Mouse (Mus musculus) hindbrain, embryonic 12.5 days (tissue): ENCODE data around the gene Rnf145. TPM values are rescaled to one million over a fixed set of nuclear protein-coding genes. Genes with fewer than 3 reads are reported as not detected.

ENCODE experiments used
- ATAC-seq: fragments of 200-750 bp; cut with Nextera tagmentation; 2 replicates; pipeline ENCODE4 v1.8.0; 2017; ENCODE audit warnings: moderate TSS enrichment; ENCODE audit not compliant: low FRiP score
- H3K27ac ChIP-seq: fragments of 300-500 bp; sonication (generic); 2 replicates; pipeline ENCODE4 v1.5.1; 2016; ENCODE audit warnings: mild to moderate bottlenecking
- H3K27me3 ChIP-seq: fragments of 300-500 bp; sonication (generic); 2 replicates; pipeline ENCODE4 v1.6.1; 2016; ENCODE audit warnings: mild to moderate bottlenecking
- H3K36me3 ChIP-seq: fragments of 300-500 bp; sonication (generic); 2 replicates; pipeline ENCODE4 v1.6.1; 2016; ENCODE audit warnings: mild to moderate bottlenecking
- H3K4me1 ChIP-seq: fragments of 300-500 bp; sonication (generic); 2 replicates; pipeline ENCODE4 v1.6.1; 2016
- H3K4me2 ChIP-seq: fragments of 300-500 bp; sonication (generic); replicated peaks from 2 replicates; pipeline ENCODE4 v1.6.1; 2016; ENCODE audit warnings: mild to moderate bottlenecking
- H3K4me3 ChIP-seq: fragments of 300-500 bp; sonication (generic); 2 replicates; pipeline ENCODE4 v1.5.1; 2016; ENCODE audit warnings: mild to moderate bottlenecking
- H3K9ac ChIP-seq: fragments of 300-500 bp; sonication (generic); 2 replicates; pipeline ENCODE4 v1.6.1; 2016; ENCODE audit warnings: mild to moderate bottlenecking, moderate library complexity
- H3K9me3 ChIP-seq: fragments of 300-500 bp; sonication (generic); replicated peaks from 2 replicates; pipeline ENCODE4 v1.6.1; 2016; ENCODE audit warnings: mild to moderate bottlenecking
- WGBS: fragments of 180-500 bp; shearing (Covaris S2); methylation state at CpG from one replicate; pipeline ENCODE4 v1.1.7; 2016; 5-methylcytosine and 5-hydroxymethylcytosine counted together
- polyA plus RNA-seq: library from polyadenylated mRNA; unstranded; fragments of >200 nt; fragmentation: Nextera tagmentation; extraction: Ambion mirVana; gene quantifications from 2 replicates; pipeline ENCODE4 v1.2.1, GENCODE M21; 2016

Rnf145 gene
- polyA plus RNA-seq, result 131 and 140 TPM in 2 replicates

GRCm38 (mm10) chr11:44518281-44519095 is at the start of gene Rnf145:
Rnf145 (plus strand) TSS chr11:44518964.
- H3K36me3 ChIP-seq, result no peaks in the 10 kb centered on the region
- peak within 1 kb of the TSS; percentile 98 for H3K4me3 ChIP-seq
- no peaks in the 10 kb centered on the region for H3K9me3 ChIP-seq
- H3K9ac ChIP-seq, result peak within 1 kb of the TSS; percentile 99
- H3K4me1 ChIP-seq, result peaks cover 18% of the 10 kb centered on the region
- H3K4me2 ChIP-seq, result peak within 1 kb of the TSS; percentile 82
- peak within 1 kb of the TSS; percentile 98 for H3K27ac ChIP-seq
- peak; percentile 87 for ATAC-seq
- no peaks in the 10 kb centered on the region for H3K27me3 ChIP-seq
- under 1% methylated on average over 69 of the region's 70 CpGs for whole genome bisulfite sequencing

- Histone ChIP-seq H3K4me2 (peak overlapping the region; percentile 75), H3K4me1 (peaks cover 16% of the 10 kb centered on the region), H3K27me3 (no peaks in the 10 kb centered on the region), H3K36me3 (peaks cover 12% of the 10 kb centered on the region), H3K9me3 (no peaks in the 10 kb centered on the region), H3K4me3 (peak overlapping the region; percentile 89), H3K27ac (peak overlapping the region; percentile 88), H3K9ac (peak overlapping the region; percentile 93)
- 1% methylated on average over 59 of the region's 59 CpGs for WGBS
- ATAC-seq, result peak; percentile 79
Measured at GRCm38 (mm10) chr11:44469646-44470431, 48.9 kb upstream of the Rnf145 start.

GRCm38 (mm10) chr11:44470432-44471336 is 48.1 kb upstream of the Rnf145 start, which contains the start of gene Ublcp1:
Ublcp1 (minus strand) TSS chr11:44470498.
- under 1% methylated on average over 52 of the region's 54 CpGs for WGBS
- ATAC-seq, result peak; percentile 94
- no peaks in the 10 kb centered on the region for H3K9me3 ChIP-seq

GRCm38 (mm10) chr11:44471337-44471995 is 47.3 kb upstream of the Rnf145 start:
- H3K4me2 ChIP-seq, result peak overlapping the region; percentile 75
- H3K4me1 ChIP-seq, result peaks cover 16% of the 10 kb centered on the region
- H3K27ac ChIP-seq, result peak overlapping the region; percentile 88
- WGBS, result 31% methylated on average over 4 of the region's 4 CpGs
- H3K27me3 ChIP-seq, result 0 out of 2 replicates have a peak, but pooled peaks cover 3% of the 10 kb centered on the region
- no peak for ATAC-seq
- peak overlapping the region; percentile 89 for H3K4me3 ChIP-seq
- no peaks in the 10 kb centered on the region for H3K36me3 ChIP-seq
- H3K9ac ChIP-seq, result peak overlapping the region; percentile 93
- no peaks in the 10 kb centered on the region for H3K9me3 ChIP-seq

More at GRCm38 (mm10) chr11:44470432-44471336, 48.1 kb upstream of the Rnf145 start, which contains the start of gene Ublcp1:
- H3K4me2 ChIP-seq, result peak within 1 kb of the TSS; percentile 75
- peaks cover 6% of the 10 kb centered on the region; the same call in 1 of the 2 replicates for H3K36me3 ChIP-seq
- H3K9ac ChIP-seq, result peak within 1 kb of the TSS; percentile 93
- peak within 1 kb of the TSS; percentile 88 for H3K27ac ChIP-seq
- H3K4me3 ChIP-seq, result peak within 1 kb of the TSS; percentile 89
- peaks cover 16% of the 10 kb centered on the region for H3K4me1 ChIP-seq
- 0 out of 2 replicates have a peak, but pooled peaks cover 3% of the 10 kb centered on the region for H3K27me3 ChIP-seq

GRCm38 (mm10) chr11:44475467-44475866 is 43.3 kb upstream of the Rnf145 start:
- H3K9me3 ChIP-seq, result no peaks in the 10 kb centered on the region
- 70% methylated on average over 3 of the region's 3 CpGs for WGBS
- 0 out of 2 replicates have a peak, but pooled peaks cover 3% of the 10 kb centered on the region for H3K27me3 ChIP-seq
- H3K4me2 ChIP-seq, result no peak overlapping the region
- ATAC-seq, result no peak
- peaks cover 9% of the 10 kb centered on the region for H3K4me1 ChIP-seq
- H3K27ac ChIP-seq, result no peak overlapping the region
- H3K4me3 ChIP-seq, result no peak overlapping the region
- no peaks in the 10 kb centered on the region for H3K36me3 ChIP-seq
- H3K9ac ChIP-seq, result no peak overlapping the region

- Histone ChIP-seq H3K4me1 (peaks cover 4% of the 10 kb centered on the region), H3K27me3 (0 out of 2 replicates have a peak, but pooled peaks cover 3% of the 10 kb centered on the region), H3K36me3 (no peaks in the 10 kb centered on the region), H3K4me3 (no peak overlapping the region), H3K9me3 (no peaks in the 10 kb centered on the region), H3K27ac (no peak overlapping the region), H3K9ac (no peak overlapping the region), H3K4me2 (no peak overlapping the region)
- WGBS, result 92% methylated on average over 2 of the region's 2 CpGs
- ATAC-seq, result no peak
Measured at GRCm38 (mm10) chr11:44476445-44476844, 42.3 kb upstream of the Rnf145 start.

- 89% methylated on average over 4 of the region's 4 CpGs for WGBS
- Histone ChIP-seq H3K27ac (no peak overlapping the region), H3K27me3 (0 out of 2 replicates have a peak, but pooled peaks cover 3% of the 10 kb centered on the region), H3K36me3 (no peaks in the 10 kb centered on the region), H3K4me2 (no peak overlapping the region), H3K4me3 (no peak overlapping the region), H3K9me3 (no peaks in the 10 kb centered on the region), H3K9ac (no peak overlapping the region), H3K4me1 (no peaks in the 10 kb centered on the region)
- no peak for ATAC-seq
Measured at GRCm38 (mm10) chr11:44478382-44478781, 40.4 kb upstream of the Rnf145 start.

- no peaks in the 10 kb centered on the region for H3K36me3 ChIP-seq
- 0 out of 2 replicates have a peak, but pooled peaks cover under 1% of the 10 kb centered on the region for H3K27me3 ChIP-seq
- no peaks in the 10 kb centered on the region for H3K4me1 ChIP-seq
- 94% methylated on average over 6 of the region's 6 CpGs for WGBS
- H3K4me2 ChIP-seq, result no peak overlapping the region
- no peak for ATAC-seq
- H3K9ac ChIP-seq, result no peak overlapping the region
- H3K9me3 ChIP-seq, result no peaks in the 10 kb centered on the region
- no peak overlapping the region for H3K27ac ChIP-seq
- H3K4me3 ChIP-seq, result no peak overlapping the region
Measured at GRCm38 (mm10) chr11:44480246-44480645, 38.5 kb upstream of the Rnf145 start.

- ATAC-seq, result no peak
Measured at GRCm38 (mm10) chr11:44485089-44485736, 33.6 kb upstream of the Rnf145 start.

GRCm38 (mm10) chr11:44489117-44489516 is 29.6 kb upstream of the Rnf145 start:
- no peaks in the 10 kb centered on the region for H3K27me3 ChIP-seq
- H3K4me1 ChIP-seq, result no peaks in the 10 kb centered on the region
- H3K9ac ChIP-seq, result no peak overlapping the region
- no peaks in the 10 kb centered on the region for H3K9me3 ChIP-seq
- H3K4me3 ChIP-seq, result no peak overlapping the region
- ATAC-seq, result no peak
- 94% methylated on average over 1 of the region's 1 CpGs for WGBS
- H3K27ac ChIP-seq, result no peak overlapping the region
- H3K36me3 ChIP-seq, result no peaks in the 10 kb centered on the region
- no peak overlapping the region for H3K4me2 ChIP-seq

More at GRCm38 (mm10) chr11:44485089-44485736, 33.6 kb upstream of the Rnf145 start:
- H3K4me3 ChIP-seq, result no peak overlapping the region
- no peaks in the 10 kb centered on the region for H3K27me3 ChIP-seq
- H3K9ac ChIP-seq, result no peak overlapping the region
- no peak overlapping the region for H3K4me2 ChIP-seq
- H3K27ac ChIP-seq, result no peak overlapping the region
- 92% methylated on average over 7 of the region's 7 CpGs for WGBS
- H3K4me1 ChIP-seq, result no peaks in the 10 kb centered on the region
- no peaks in the 10 kb centered on the region for H3K36me3 ChIP-seq
- no peaks in the 10 kb centered on the region for H3K9me3 ChIP-seq
